Mouse (Mus musculus): ENCODE results near the gene Knl1. TPM values are rescaled to one million over a fixed set of nuclear protein-coding genes. Genes with fewer than 3 reads are reported as not detected.

Gene Knl1
- polyA plus RNA-seq, 1 experiment from 2014 or later = 15.5 TPM

GRCm38 (mm10) chr2:119050132-119050650 is 3.3 kb downstream of the Knl1 start:
- no peak for ATAC-seq (ENCODE audit: low FRiP score, low TSS enrichment)
- Histone ChIP-seq H3K27ac (replicated peaks) (no peak overlapping the region), H3K4me3 (ENCODE audit: low read depth, low read length) (no peak overlapping the region), H3K9me3 (ENCODE audit: control insufficient read depth, low read length) (no peaks in the 10 kb centered on the region), H3K27me3 (ENCODE audit: control insufficient read depth, insufficient read depth, low read length) (no peaks in the 10 kb centered on the region), H3K4me2 (replicated peaks; ENCODE audit: low read depth) (no peak overlapping the region), H3K9ac (ENCODE audit: low read length) (no peak overlapping the region), H3K36me3 (ENCODE audit: control insufficient read depth, insufficient read depth, low read length) (no peaks in the 10 kb centered on the region), H3K4me1 (replicated peaks; ENCODE audit: control insufficient read depth, insufficient read depth) (no peaks in the 10 kb centered on the region)
- DNase-seq (ENCODE audit: low spot score) = no peak
- 87% methylated on average over 4 of the region's 4 CpGs for whole genome bisulfite sequencing
- TF ChIP-seq EP300 (optimal IDR thresholded peaks at IDR 0.05) (no peak), CTCF (IDR thresholded peaks at IDR 0.05; ENCODE audit: low read depth) (no peak)

GRCm38 (mm10) chr2:119060139-119060538 is 13.2 kb downstream of the Knl1 start:
- Histone ChIP-seq H3K4me3 (ENCODE audit: low read depth, low read length) (no peak overlapping the region), H3K27ac (replicated peaks) (no peak overlapping the region), H3K27me3 (ENCODE audit: control insufficient read depth, insufficient read depth, low read length) (no peaks in the 10 kb centered on the region), H3K4me1 (replicated peaks; ENCODE audit: control insufficient read depth, insufficient read depth) (no peaks in the 10 kb centered on the region), H3K4me2 (replicated peaks; ENCODE audit: low read depth) (no peak overlapping the region), H3K36me3 (ENCODE audit: control insufficient read depth, insufficient read depth, low read length) (no peaks in the 10 kb centered on the region), H3K9me3 (ENCODE audit: control insufficient read depth, low read length) (no peaks in the 10 kb centered on the region), H3K9ac (ENCODE audit: low read length) (no peak overlapping the region)
- DNase-seq (ENCODE audit: low spot score) (no peak), ATAC-seq (ENCODE audit: low FRiP score, low TSS enrichment) (no peak)
- no peak for TF ChIP-seq EP300 (optimal IDR thresholded peaks at IDR 0.05)
- TF ChIP-seq CTCF (IDR thresholded peaks at IDR 0.05; ENCODE audit: low read depth) = no peak
- 94% methylated on average over 2 of the region's 2 CpGs for WGBS

GRCm38 (mm10) chr2:119072397-119072796 is 25.5 kb downstream of the Knl1 start:
- TF ChIP-seq CTCF (IDR thresholded peaks at IDR 0.05; ENCODE audit: low read depth) = no peak
- TF ChIP-seq EP300 (optimal IDR thresholded peaks at IDR 0.05) = no peak
- Histone ChIP-seq H3K4me1 (replicated peaks; ENCODE audit: control insufficient read depth, insufficient read depth) (no peaks in the 10 kb centered on the region), H3K9ac (ENCODE audit: low read length) (no peak overlapping the region), H3K27me3 (ENCODE audit: control insufficient read depth, insufficient read depth, low read length) (no peaks in the 10 kb centered on the region), H3K36me3 (ENCODE audit: control insufficient read depth, insufficient read depth, low read length) (no peaks in the 10 kb centered on the region), H3K9me3 (ENCODE audit: control insufficient read depth, low read length) (no peaks in the 10 kb centered on the region), H3K27ac (replicated peaks) (no peak overlapping the region), H3K4me3 (ENCODE audit: low read depth, low read length) (no peak overlapping the region), H3K4me2 (replicated peaks; ENCODE audit: low read depth) (no peak overlapping the region)
- 94% methylated on average over 4 of the region's 4 CpGs for WGBS
- DNase-seq (ENCODE audit: low spot score) = no peak
- no peak for ATAC-seq (ENCODE audit: low FRiP score, low TSS enrichment)

GRCm38 (mm10) chr2:119086156-119086555 is 39.2 kb downstream of the Knl1 start:
- H3K36me3 ChIP-seq (ENCODE audit: control insufficient read depth, insufficient read depth, low read length) = peaks cover 2% of the 10 kb centered on the region; the same call in 1 of the 2 replicates

GRCm38 (mm10) chr2:119101552-119101951 is 54.6 kb downstream of the Knl1 start:
- Histone ChIP-seq H3K9ac (ENCODE audit: low read length) (no peak overlapping the region), H3K4me3 (ENCODE audit: low read depth, low read length) (no peak overlapping the region), H3K9me3 (ENCODE audit: control insufficient read depth, low read length) (no peaks in the 10 kb centered on the region), H3K4me2 (replicated peaks; ENCODE audit: low read depth) (no peak overlapping the region), H3K36me3 (ENCODE audit: control insufficient read depth, insufficient read depth, low read length) (peaks cover 5% of the 10 kb centered on the region; the same call in 1 of the 2 replicates), H3K27me3 (ENCODE audit: control insufficient read depth, insufficient read depth, low read length) (no peaks in the 10 kb centered on the region), H3K27ac (replicated peaks) (no peak overlapping the region), H3K4me1 (replicated peaks; ENCODE audit: control insufficient read depth, insufficient read depth) (no peaks in the 10 kb centered on the region)
- TF ChIP-seq CTCF (IDR thresholded peaks at IDR 0.05; ENCODE audit: low read depth) (no peak), EP300 (optimal IDR thresholded peaks at IDR 0.05) (no peak)
- no peak for DNase-seq (ENCODE audit: low spot score)
- no peak for ATAC-seq (ENCODE audit: low FRiP score, low TSS enrichment)

More at GRCm38 (mm10) chr2:119086156-119086555, 39.2 kb downstream of the Knl1 start:
- Histone ChIP-seq H3K4me1 (replicated peaks; ENCODE audit: control insufficient read depth, insufficient read depth) (no peaks in the 10 kb centered on the region), H3K9ac (ENCODE audit: low read length) (no peak overlapping the region), H3K27ac (replicated peaks) (no peak overlapping the region), H3K9me3 (ENCODE audit: control insufficient read depth, low read length) (no peaks in the 10 kb centered on the region), H3K4me3 (ENCODE audit: low read depth, low read length) (no peak overlapping the region), H3K4me2 (replicated peaks; ENCODE audit: low read depth) (no peak overlapping the region), H3K27me3 (ENCODE audit: control insufficient read depth, insufficient read depth, low read length) (no peaks in the 10 kb centered on the region)
- 71% methylated on average over 2 of the region's 2 CpGs for WGBS
- DNase-seq (ENCODE audit: low spot score) = no peak
- no peak for ATAC-seq (ENCODE audit: low FRiP score, low TSS enrichment)
- TF ChIP-seq EP300 (optimal IDR thresholded peaks at IDR 0.05) (no peak), CTCF (IDR thresholded peaks at IDR 0.05; ENCODE audit: low read depth) (no peak)

- H3K9ac ChIP-seq (ENCODE audit: low read length) = no peak overlapping the region
- no peak overlapping the region for H3K4me2 ChIP-seq (replicated peaks; ENCODE audit: low read depth)
- no peaks in the 10 kb centered on the region for H3K27me3 ChIP-seq (ENCODE audit: control insufficient read depth, insufficient read depth, low read length)
- H3K4me1 ChIP-seq (replicated peaks; ENCODE audit: control insufficient read depth, insufficient read depth) = no peaks in the 10 kb centered on the region
- H3K27ac ChIP-seq (replicated peaks) = no peak overlapping the region
- DNase-seq (ENCODE audit: low spot score) (no peak), ATAC-seq (ENCODE audit: low FRiP score, low TSS enrichment) (no peak)
- H3K4me3 ChIP-seq (ENCODE audit: low read depth, low read length) = no peak overlapping the region
- peaks cover 5% of the 10 kb centered on the region; the same call in 1 of the 2 replicates for H3K36me3 ChIP-seq (ENCODE audit: control insufficient read depth, insufficient read depth, low read length)
- 78% methylated on average over 5 of the region's 5 CpGs for WGBS
- TF ChIP-seq CTCF (IDR thresholded peaks at IDR 0.05; ENCODE audit: low read depth) (no peak), EP300 (optimal IDR thresholded peaks at IDR 0.05) (no peak)
- no peaks in the 10 kb centered on the region for H3K9me3 ChIP-seq (ENCODE audit: control insufficient read depth, low read length)
These were observed 59.7 kb downstream of the Knl1 start for GRCm38 (mm10) chr2:119106583-119106982.

Measured in stomach, postnatal 0 days (tissue).